Mouse (Mus musculus) mesoderm, embryonic 11.5 days (tissue): ENCODE results near the gene Cacna1f.
A peak's percentile ranks its signal among the peaks of the same experiment; 100 is the strongest.

Experiments
- DNase-seq: peaks from one replicate; pipeline ENCODE4 v3.0.0-alpha.2; 2012; ENCODE audit warnings: low read depth, low spot score

The Cacna1f gene

GRCm38 (mm10) chrX:7674284-7675000, 67.6 kb downstream of the Cacna1f start:
- DNase-seq: peak; percentile 4

- no peak for DNase-seq
Observed at GRCm38 (mm10) chrX:7675001-7675380, 68.1 kb downstream of the Cacna1f start.

DNA sequence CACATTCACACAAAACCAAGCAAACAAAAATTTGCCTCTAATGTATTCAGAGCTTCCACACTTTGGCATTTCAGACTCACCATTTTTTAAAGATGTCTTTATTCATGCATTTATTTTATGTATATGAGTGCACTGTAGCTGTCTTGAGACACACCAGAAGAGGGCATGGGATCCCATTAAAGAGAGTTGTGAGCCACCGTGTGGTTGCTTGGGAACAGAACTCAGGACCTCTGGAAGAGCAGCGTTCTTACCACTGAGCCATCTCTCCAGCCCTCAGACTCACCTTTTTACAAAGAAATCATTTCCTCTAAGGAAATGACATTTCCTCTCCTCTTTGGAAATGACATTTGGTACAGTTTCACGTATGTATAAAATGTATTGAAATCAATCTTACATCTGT, 72.1 kb downstream of the Cacna1f start:
- no peak for DNase-seq

- DNase-seq: peak; percentile 93
Observed at GRCm38 (mm10) chrX:7679405-7680056, 72.6 kb downstream of the Cacna1f start.

- no peak for DNase-seq
Observed at GRCm38 (mm10) chrX:7680057-7680412, 73.2 kb downstream of the Cacna1f start.

DNA sequence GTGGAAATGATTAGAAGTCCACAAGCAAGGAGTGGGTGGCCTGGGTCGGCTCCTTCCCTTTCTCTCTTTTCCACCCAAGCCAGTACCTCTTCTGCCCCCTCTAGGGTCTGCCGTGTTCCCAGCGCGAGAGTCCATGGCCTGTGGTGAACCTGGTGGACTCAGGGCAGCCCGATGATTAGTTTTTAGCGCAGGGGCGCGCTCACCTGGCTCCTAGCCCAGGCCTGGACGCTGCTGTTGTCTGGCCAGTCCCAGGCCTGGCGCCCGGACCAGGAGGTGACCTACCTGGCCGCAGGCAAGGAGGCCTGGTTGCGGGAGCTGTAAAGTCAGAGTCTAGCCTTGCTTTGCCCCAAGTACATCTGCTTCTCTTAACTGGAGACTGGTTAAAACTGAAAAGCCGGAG, 74.0 kb downstream of the Cacna1f start, which contains the start of gene Magix:
Gene Magix (minus strand): TSS at position 388 of the 400 bp plus-strand sequence.
- DNase-seq: no peak
